Mouse (Mus musculus): ENCODE measurements around the gene Zfp61. TPM values are rescaled to one million over a fixed set of nuclear protein-coding genes. Genes with fewer than 3 reads are reported as not detected.

The Zfp61 gene
- polyA plus RNA-seq, 1 experiment from 2014 or later = 2.7 TPM

DNA sequence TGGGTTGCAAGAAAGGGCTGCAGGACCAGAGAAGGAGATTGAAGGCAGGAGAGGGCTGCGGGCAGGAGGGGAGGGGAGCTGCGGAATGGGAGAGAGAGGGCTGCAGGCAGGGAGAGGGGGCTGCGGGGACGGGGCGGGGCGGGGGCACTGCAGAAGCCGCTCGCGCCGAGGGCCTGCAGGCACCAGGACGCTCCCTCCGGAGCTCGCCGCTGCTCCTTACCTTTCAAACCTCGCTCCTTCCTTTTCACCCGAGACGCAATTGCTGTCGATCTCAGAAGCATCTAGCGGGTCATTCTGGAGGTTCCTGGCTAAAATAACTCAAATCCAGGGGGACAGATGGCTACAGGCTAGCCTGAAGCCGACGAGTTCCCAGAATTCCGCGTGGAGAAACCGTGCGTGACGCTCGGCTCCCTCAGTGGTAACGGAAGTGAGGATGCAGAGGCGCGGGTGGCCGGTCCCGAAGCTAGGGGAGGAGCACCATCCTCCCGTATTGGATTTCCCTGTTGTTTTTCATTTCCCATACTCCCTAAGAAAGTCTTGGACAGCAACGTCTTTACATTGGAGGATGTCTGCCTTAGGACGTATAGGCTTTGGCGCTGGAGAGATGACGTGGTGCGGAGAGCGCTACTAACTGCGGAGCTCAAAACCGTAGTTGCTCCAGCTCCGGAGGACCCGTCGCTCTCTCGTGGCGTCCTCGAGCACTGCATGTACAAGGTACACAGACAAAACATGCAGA, 1.9 kb downstream of the Zfp61 start:
- H3K4me2 ChIP-seq (ENCODE audit: low read depth, low read length) = peak overlapping the region; percentile 94
- ATAC-seq (ENCODE audit: low read depth) = peak; percentile 76
- peaks cover 12% of the 10 kb centered on the region for H3K4me1 ChIP-seq (ENCODE audit: control insufficient read depth, low read depth, low read length)
- H3K9me3 ChIP-seq (replicated peaks; ENCODE audit: control insufficient read depth, low read length) = no peaks in the 10 kb centered on the region
- H3K9ac ChIP-seq (ENCODE audit: low read depth, low read length) = peak overlapping the region; percentile 67
- H3K4me3 ChIP-seq (ENCODE audit: low read depth, low read length) = peak overlapping the region; percentile 74
- WGBS (ENCODE audit: insufficient replicate concordance) = under 1% methylated on average over 45 of the region's 47 CpGs
- H3K27me3 ChIP-seq (ENCODE audit: control insufficient read depth, insufficient read depth, low read depth, low read length) = no peaks in the 10 kb centered on the region
- H3K27ac ChIP-seq (ENCODE audit: low read length) = peak overlapping the region; percentile 27; the same call in 1 of the 2 replicates
- no peaks in the 10 kb centered on the region for H3K36me3 ChIP-seq (ENCODE audit: control insufficient read depth, insufficient read depth)

DNA sequence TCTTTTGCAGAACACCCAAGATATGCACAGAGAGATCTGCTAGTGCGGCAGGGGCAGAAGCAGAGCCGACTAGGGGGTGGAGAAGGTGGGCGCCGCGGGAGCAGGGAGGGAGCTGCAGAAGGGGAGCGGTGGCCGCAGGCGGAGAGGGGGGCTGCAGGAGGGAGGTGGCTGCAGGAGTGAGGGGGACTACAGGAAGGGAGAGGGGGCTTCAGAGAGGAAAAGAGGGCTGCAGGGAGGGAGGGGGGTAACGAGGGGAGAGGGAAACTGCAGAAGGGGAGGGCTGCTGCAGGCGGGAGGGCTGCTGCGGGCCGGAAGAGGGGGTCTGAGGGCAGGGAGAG, 2.4 kb downstream of the Zfp61 start:
- no peaks in the 10 kb centered on the region for H3K9me3 ChIP-seq (replicated peaks; ENCODE audit: control insufficient read depth, low read length)
- no peaks in the 10 kb centered on the region for H3K36me3 ChIP-seq (ENCODE audit: control insufficient read depth, insufficient read depth)
- peak overlapping the region; percentile 94 for H3K4me2 ChIP-seq (ENCODE audit: low read depth, low read length)
- under 1% methylated on average over 11 of the region's 12 CpGs for WGBS (ENCODE audit: insufficient replicate concordance)
- peak overlapping the region; percentile 67 for H3K9ac ChIP-seq (ENCODE audit: low read depth, low read length)
- no peaks in the 10 kb centered on the region for H3K27me3 ChIP-seq (ENCODE audit: control insufficient read depth, insufficient read depth, low read depth, low read length)
- H3K4me3 ChIP-seq (ENCODE audit: low read depth, low read length) = peak overlapping the region; percentile 74
- no peak overlapping the region for H3K27ac ChIP-seq (ENCODE audit: low read length)
- no peak for ATAC-seq (ENCODE audit: low read depth)
- peaks cover 12% of the 10 kb centered on the region for H3K4me1 ChIP-seq (ENCODE audit: control insufficient read depth, low read depth, low read length)

DNA sequence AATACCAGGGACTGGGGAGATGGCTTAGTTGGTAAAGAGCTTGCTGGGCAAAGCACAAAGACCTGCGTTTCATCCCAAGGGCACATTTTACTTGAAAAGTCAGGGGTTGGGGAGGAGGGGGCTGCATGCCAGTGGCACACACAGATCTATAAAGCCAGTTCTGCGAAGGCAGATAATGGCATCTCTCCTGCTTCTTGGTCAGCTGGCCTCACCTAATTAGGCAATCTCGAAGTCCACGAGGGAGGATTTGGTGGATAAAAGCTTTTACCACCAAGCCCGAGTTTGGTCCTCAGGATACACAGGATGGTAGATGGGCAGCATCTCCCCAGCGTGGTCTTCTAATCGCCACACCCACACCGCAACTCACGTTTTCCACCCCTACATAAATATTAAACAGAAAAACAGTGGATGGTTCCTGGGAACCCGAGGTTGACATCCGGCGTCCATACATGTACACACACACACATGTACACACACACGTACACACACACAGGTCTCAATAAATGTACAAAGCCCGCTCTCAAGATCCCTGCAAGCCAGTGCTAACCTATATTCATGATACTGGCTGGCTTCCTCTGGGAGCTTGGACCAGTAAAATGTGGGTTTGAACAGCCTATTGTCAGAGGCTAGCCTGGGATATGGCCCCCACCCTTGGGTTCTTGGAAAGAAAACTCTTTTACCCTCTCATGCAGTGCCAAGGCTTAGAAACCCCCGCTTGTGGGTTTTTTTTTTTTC, 3.5 kb downstream of the Zfp61 start:
- H3K4me1 ChIP-seq (ENCODE audit: control insufficient read depth, low read depth, low read length) = peaks cover 12% of the 10 kb centered on the region
- no peak overlapping the region for H3K4me2 ChIP-seq (ENCODE audit: low read depth, low read length)
- H3K27ac ChIP-seq (ENCODE audit: low read length) = no peak overlapping the region
- no peaks in the 10 kb centered on the region; the same call in 1 of the 2 replicates for H3K36me3 ChIP-seq (ENCODE audit: control insufficient read depth, insufficient read depth)
- ATAC-seq (ENCODE audit: low read depth) = no peak
- no peak overlapping the region for H3K4me3 ChIP-seq (ENCODE audit: low read depth, low read length)
- H3K9me3 ChIP-seq (replicated peaks; ENCODE audit: control insufficient read depth, low read length) = no peaks in the 10 kb centered on the region
- H3K9ac ChIP-seq (ENCODE audit: low read depth, low read length) = no peak overlapping the region
- WGBS (ENCODE audit: insufficient replicate concordance) = 81% methylated on average over 15 of the region's 15 CpGs
- H3K27me3 ChIP-seq (ENCODE audit: control insufficient read depth, insufficient read depth, low read depth, low read length) = no peaks in the 10 kb centered on the region

DNA sequence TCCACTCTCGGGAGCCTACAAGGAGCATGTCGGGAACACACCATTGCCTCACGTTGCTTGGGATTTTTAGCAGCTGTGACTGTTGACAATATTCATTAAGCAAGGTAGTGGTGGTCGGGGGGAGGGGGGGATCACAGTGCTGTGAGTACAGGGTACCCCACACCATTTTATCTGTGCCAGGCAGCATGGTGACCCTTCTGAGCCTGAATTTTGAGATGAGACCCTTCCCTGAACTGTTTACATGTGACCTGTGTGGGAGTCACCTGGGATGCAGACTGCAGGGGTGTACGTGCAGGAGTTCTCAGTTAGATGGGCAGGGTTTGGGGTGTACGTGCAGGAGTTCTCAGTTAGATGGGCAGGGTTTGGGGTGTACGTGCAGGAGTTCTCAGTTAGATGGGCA, 4.6 kb downstream of the Zfp61 start:
- peaks cover 6% of the 10 kb centered on the region for H3K36me3 ChIP-seq (ENCODE audit: control insufficient read depth, insufficient read depth)
- H3K9ac ChIP-seq (ENCODE audit: low read depth, low read length) = no peak overlapping the region
- H3K4me3 ChIP-seq (ENCODE audit: low read depth, low read length) = no peak overlapping the region
- 83% methylated on average over 7 of the region's 7 CpGs for WGBS (ENCODE audit: insufficient replicate concordance)
- H3K27me3 ChIP-seq (ENCODE audit: control insufficient read depth, insufficient read depth, low read depth, low read length) = no peaks in the 10 kb centered on the region
- no peak for ATAC-seq (ENCODE audit: low read depth)
- H3K4me2 ChIP-seq (ENCODE audit: low read depth, low read length) = no peak overlapping the region
- no peaks in the 10 kb centered on the region for H3K9me3 ChIP-seq (replicated peaks; ENCODE audit: control insufficient read depth, low read length)
- no peak overlapping the region for H3K27ac ChIP-seq (ENCODE audit: low read length)
- peaks cover 12% of the 10 kb centered on the region for H3K4me1 ChIP-seq (ENCODE audit: control insufficient read depth, low read depth, low read length)

DNA sequence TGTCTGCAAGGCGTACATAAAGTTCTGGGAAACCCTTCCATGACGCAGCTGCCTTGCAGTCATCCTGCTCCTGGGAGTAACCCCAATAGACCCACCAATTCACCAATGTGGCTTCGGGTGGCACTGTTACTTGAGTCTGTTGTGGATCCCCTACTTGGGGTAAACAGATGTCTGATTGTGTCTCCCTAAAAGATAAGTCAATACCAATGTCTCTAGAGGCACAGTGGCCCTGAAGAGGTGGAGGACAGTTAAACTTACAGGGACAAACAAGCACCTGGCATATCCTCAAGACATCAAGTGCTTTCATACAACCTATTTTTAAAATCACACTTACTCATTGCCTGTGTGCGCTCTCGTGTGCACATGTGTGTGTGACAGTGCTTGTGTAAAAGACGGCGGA, 5.7 kb downstream of the Zfp61 start:
- Histone ChIP-seq H3K36me3 (ENCODE audit: control insufficient read depth, insufficient read depth) (peaks cover 6% of the 10 kb centered on the region), H3K4me3 (ENCODE audit: low read depth, low read length) (no peak overlapping the region), H3K27ac (ENCODE audit: low read length) (no peak overlapping the region), H3K27me3 (ENCODE audit: control insufficient read depth, insufficient read depth, low read depth, low read length) (no peaks in the 10 kb centered on the region), H3K4me1 (ENCODE audit: control insufficient read depth, low read depth, low read length) (peaks cover 7% of the 10 kb centered on the region), H3K4me2 (ENCODE audit: low read depth, low read length) (no peak overlapping the region), H3K9me3 (replicated peaks; ENCODE audit: control insufficient read depth, low read length) (no peaks in the 10 kb centered on the region), H3K9ac (ENCODE audit: low read depth, low read length) (no peak overlapping the region)
- 84% methylated on average over 7 of the region's 7 CpGs for WGBS (ENCODE audit: insufficient replicate concordance)
- no peak for ATAC-seq (ENCODE audit: low read depth)

DNA sequence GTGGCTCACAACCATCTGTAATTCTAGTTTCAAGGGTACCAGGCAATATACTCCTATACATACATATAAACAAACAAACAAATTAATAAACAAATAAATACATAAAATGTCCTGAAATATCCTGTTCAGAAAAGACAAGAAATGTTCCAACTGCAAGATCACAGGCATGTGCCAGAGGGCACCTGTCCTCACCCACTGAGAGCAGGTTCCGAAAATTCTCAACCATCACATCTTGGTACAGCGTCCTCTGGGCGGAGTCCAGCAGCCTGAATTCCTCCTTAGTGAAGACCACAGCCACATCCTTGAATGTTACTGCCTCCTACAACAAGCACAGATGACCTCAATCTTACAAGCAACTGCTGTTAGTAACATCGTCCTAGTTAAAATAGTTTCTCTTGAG, 6.3 kb downstream of the Zfp61 start:
- no peaks in the 10 kb centered on the region for H3K27me3 ChIP-seq (ENCODE audit: control insufficient read depth, insufficient read depth, low read depth, low read length)
- no peak overlapping the region for H3K9ac ChIP-seq (ENCODE audit: low read depth, low read length)
- no peak for ATAC-seq (ENCODE audit: low read depth)
- H3K4me2 ChIP-seq (ENCODE audit: low read depth, low read length) = no peak overlapping the region
- H3K27ac ChIP-seq (ENCODE audit: low read length) = no peak overlapping the region
- H3K9me3 ChIP-seq (replicated peaks; ENCODE audit: control insufficient read depth, low read length) = no peaks in the 10 kb centered on the region
- peaks cover 6% of the 10 kb centered on the region for H3K36me3 ChIP-seq (ENCODE audit: control insufficient read depth, insufficient read depth)
- H3K4me3 ChIP-seq (ENCODE audit: low read depth, low read length) = no peak overlapping the region
- 79% methylated on average over 4 of the region's 4 CpGs for WGBS (ENCODE audit: insufficient replicate concordance)
- peaks cover under 1% of the 10 kb centered on the region; the same call in 1 of the 2 replicates for H3K4me1 ChIP-seq (ENCODE audit: control insufficient read depth, low read depth, low read length)

DNA sequence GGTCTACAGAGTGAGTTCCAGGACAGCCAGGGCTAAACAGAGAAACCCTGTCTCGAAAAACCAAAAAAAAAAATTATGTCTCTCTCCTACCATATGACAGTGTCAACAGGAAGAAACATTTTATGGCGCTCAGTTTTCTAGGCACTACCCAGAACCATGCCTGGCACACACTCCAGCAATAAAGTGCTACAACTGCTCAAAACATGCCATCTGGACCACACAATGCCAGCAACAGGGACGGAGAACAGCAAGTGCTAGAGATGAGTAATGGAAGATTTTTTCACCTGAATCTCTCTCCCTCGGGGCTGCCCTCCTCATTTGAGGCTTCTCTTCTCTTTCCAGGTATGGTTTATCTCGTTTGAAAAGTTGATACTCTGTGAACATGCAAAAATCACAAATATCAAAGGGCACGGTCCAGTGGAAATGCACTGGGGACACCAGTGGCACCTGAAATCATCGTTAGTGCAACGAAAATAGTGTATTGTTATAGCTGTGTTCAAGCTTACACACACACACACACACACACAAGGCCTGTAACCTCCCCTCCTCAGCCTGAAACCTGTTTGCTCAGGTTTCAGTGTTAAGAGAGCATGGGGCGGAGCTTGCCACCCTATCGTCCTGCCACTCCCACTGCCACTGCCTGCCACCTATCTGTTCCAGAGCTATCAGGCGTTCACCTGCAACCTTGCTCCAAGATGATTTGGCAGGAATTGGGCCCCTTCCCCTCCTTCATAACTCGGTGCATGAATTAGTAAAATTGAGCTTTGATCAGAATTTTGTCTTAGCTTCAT, 7.8 kb downstream of the Zfp61 start:
- Histone ChIP-seq H3K27me3 (ENCODE audit: control insufficient read depth, insufficient read depth, low read depth, low read length) (no peaks in the 10 kb centered on the region), H3K4me3 (ENCODE audit: low read depth, low read length) (no peak overlapping the region), H3K9ac (ENCODE audit: low read depth, low read length) (no peak overlapping the region), H3K9me3 (replicated peaks; ENCODE audit: control insufficient read depth, low read length) (no peaks in the 10 kb centered on the region), H3K4me2 (ENCODE audit: low read depth, low read length) (no peak overlapping the region), H3K4me1 (ENCODE audit: control insufficient read depth, low read depth, low read length) (no peaks in the 10 kb centered on the region), H3K36me3 (ENCODE audit: control insufficient read depth, insufficient read depth) (peaks cover 6% of the 10 kb centered on the region), H3K27ac (ENCODE audit: low read length) (no peak overlapping the region)
- ATAC-seq (ENCODE audit: low read depth) = no peak
- WGBS (ENCODE audit: insufficient replicate concordance) = 65% methylated on average over 12 of the region's 12 CpGs

DNA sequence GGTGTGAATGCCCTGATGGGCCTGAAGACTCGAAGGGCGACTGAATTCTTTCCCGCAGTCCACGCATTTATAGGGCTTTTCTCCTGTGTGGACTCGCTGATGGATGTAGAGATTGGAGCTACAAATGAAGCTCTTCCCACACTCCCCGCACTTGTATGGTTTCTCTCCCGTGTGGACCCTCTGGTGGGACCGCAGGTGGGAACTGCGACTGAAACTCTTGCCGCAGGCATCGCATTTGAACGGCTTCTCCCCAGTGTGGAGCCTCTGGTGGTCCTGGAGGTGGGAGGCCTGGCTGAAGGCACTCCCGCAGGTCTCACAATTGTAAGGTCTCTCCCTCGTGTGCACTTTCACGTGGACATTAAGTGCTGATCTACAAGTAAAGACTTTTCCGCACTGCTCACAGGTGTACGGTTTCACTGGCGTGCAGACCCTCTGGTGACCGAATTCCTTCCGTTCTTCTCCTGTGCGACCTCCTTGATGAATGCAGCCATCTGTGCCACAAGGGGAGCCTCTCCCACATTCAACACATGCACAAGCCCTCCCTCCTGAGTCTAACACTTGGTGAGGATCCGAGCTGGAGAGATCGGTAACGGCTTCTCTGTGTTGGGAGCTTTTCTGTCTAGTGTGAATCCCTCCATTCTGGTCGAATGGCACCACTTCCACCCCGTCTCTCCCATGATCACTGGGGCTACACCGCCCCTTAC, 9.5 kb downstream of the Zfp61 start:
- ATAC-seq (ENCODE audit: low read depth) = no peak
- no peak overlapping the region for H3K27ac ChIP-seq (ENCODE audit: low read length)
- 80% methylated on average over 27 of the region's 27 CpGs for WGBS (ENCODE audit: insufficient replicate concordance)
- H3K4me2 ChIP-seq (ENCODE audit: low read depth, low read length) = no peak overlapping the region
- no peak overlapping the region for H3K9ac ChIP-seq (ENCODE audit: low read depth, low read length)
- H3K27me3 ChIP-seq (ENCODE audit: control insufficient read depth, insufficient read depth, low read depth, low read length) = no peaks in the 10 kb centered on the region
- H3K36me3 ChIP-seq (ENCODE audit: control insufficient read depth, insufficient read depth) = peaks cover 6% of the 10 kb centered on the region
- no peaks in the 10 kb centered on the region for H3K9me3 ChIP-seq (replicated peaks; ENCODE audit: control insufficient read depth, low read length)
- no peaks in the 10 kb centered on the region for H3K4me1 ChIP-seq (ENCODE audit: control insufficient read depth, low read depth, low read length)
- no peak overlapping the region for H3K4me3 ChIP-seq (ENCODE audit: low read depth, low read length)

Measured in liver, embryonic 16.5 days (tissue).